Mouse (Mus musculus): Measurements from ENCODE around the gene Tlr6. TPM values are rescaled to one million over a fixed set of nuclear protein-coding genes. Genes with fewer than 3 reads are reported as not detected.

Gene Tlr6
- 0.58 and 0.70 TPM in 2 replicates for polyA plus RNA-seq (2016; fragmentation: Nextera tagmentation; extraction: Ambion mirVana)

- no peak within 1 kb of the TSS for H3K9ac ChIP-seq (replicated peaks)
- ATAC-seq (ENCODE audit: low FRiP score, low read depth): no peak
- H3K4me2 ChIP-seq (replicated peaks): no peak within 1 kb of the TSS
- H3K4me1 ChIP-seq: no peaks in the 10 kb centered on the region
- no peak within 1 kb of the TSS for H3K27ac ChIP-seq (replicated peaks)
- WGBS: 86% methylated on average over 13 of the region's 13 CpGs
- no peaks in the 10 kb centered on the region for H3K27me3 ChIP-seq
- no peaks in the 10 kb centered on the region for H3K36me3 ChIP-seq
- H3K9me3 ChIP-seq: no peaks in the 10 kb centered on the region
- no peak within 1 kb of the TSS for H3K4me3 ChIP-seq
Measured at GRCm38 (mm10) chr5:64959843-64960230, at the start of gene Tlr6. Tlr6 (minus strand) TSS chr5:64960097.

- peaks cover 10% of the 10 kb centered on the region for H3K4me1 ChIP-seq
- ATAC-seq (ENCODE audit: low FRiP score, low read depth): no peak
- H3K9ac ChIP-seq (replicated peaks): no peak overlapping the region
- H3K27ac ChIP-seq (replicated peaks): no peak overlapping the region
- no peaks in the 10 kb centered on the region for H3K36me3 ChIP-seq
- 42% methylated on average over 4 of the region's 4 CpGs for WGBS
- H3K9me3 ChIP-seq: no peaks in the 10 kb centered on the region
- H3K4me3 ChIP-seq: no peak overlapping the region
- no peak overlapping the region for H3K4me2 ChIP-seq (replicated peaks)
- H3K27me3 ChIP-seq: no peaks in the 10 kb centered on the region
Measured at GRCm38 (mm10) chr5:65006011-65006491, 46.2 kb upstream of the Tlr6 start.

- Histone ChIP-seq H3K27ac (replicated peaks) (no peak overlapping the region), H3K36me3 (no peaks in the 10 kb centered on the region), H3K27me3 (no peaks in the 10 kb centered on the region), H3K9ac (replicated peaks) (no peak overlapping the region), H3K9me3 (no peaks in the 10 kb centered on the region), H3K4me3 (no peak overlapping the region), H3K4me2 (replicated peaks) (no peak overlapping the region), H3K4me1 (peaks cover 10% of the 10 kb centered on the region)
- ATAC-seq (ENCODE audit: low FRiP score, low read depth): no peak
- WGBS: 92% methylated on average over 4 of the region's 4 CpGs
Measured at GRCm38 (mm10) chr5:65005251-65005650, 45.4 kb upstream of the Tlr6 start.

- ATAC-seq (ENCODE audit: low FRiP score, low read depth): no peak
- no peak overlapping the region for H3K4me3 ChIP-seq
- H3K9ac ChIP-seq (replicated peaks): no peak overlapping the region
- no peak overlapping the region for H3K4me2 ChIP-seq (replicated peaks)
- no peak overlapping the region for H3K27ac ChIP-seq (replicated peaks)
- no peaks in the 10 kb centered on the region for H3K27me3 ChIP-seq
- H3K4me1 ChIP-seq: peaks cover 10% of the 10 kb centered on the region
- no peaks in the 10 kb centered on the region for H3K36me3 ChIP-seq
- WGBS: 58% methylated on average over 7 of the region's 7 CpGs
- no peaks in the 10 kb centered on the region for H3K9me3 ChIP-seq
Measured at GRCm38 (mm10) chr5:65003946-65004535, 44.1 kb upstream of the Tlr6 start.

- 52% methylated on average over 10 of the region's 10 CpGs for WGBS
- Histone ChIP-seq H3K36me3 (no peaks in the 10 kb centered on the region), H3K4me3 (no peak overlapping the region), H3K4me2 (replicated peaks) (no peak overlapping the region), H3K27ac (replicated peaks) (0 out of 2 replicates have a peak overlapping the region, but pooled peaks have one; percentile 25), H3K4me1 (peaks cover 10% of the 10 kb centered on the region), H3K27me3 (no peaks in the 10 kb centered on the region), H3K9ac (replicated peaks) (no peak overlapping the region), H3K9me3 (no peaks in the 10 kb centered on the region)
- no peak for ATAC-seq (ENCODE audit: low FRiP score, low read depth)
Measured at GRCm38 (mm10) chr5:65002940-65003824, 43.3 kb upstream of the Tlr6 start.

GRCm38 (mm10) chr5:64995408-64995807 is 35.5 kb upstream of the Tlr6 start:
- H3K9ac ChIP-seq (replicated peaks): no peak overlapping the region
- no peaks in the 10 kb centered on the region for H3K36me3 ChIP-seq
- ATAC-seq (ENCODE audit: low FRiP score, low read depth): no peak
- no peaks in the 10 kb centered on the region for H3K9me3 ChIP-seq
- no peak overlapping the region for H3K4me3 ChIP-seq
- no peak overlapping the region for H3K4me2 ChIP-seq (replicated peaks)
- no peaks in the 10 kb centered on the region for H3K4me1 ChIP-seq
- no peak overlapping the region for H3K27ac ChIP-seq (replicated peaks)
- no peaks in the 10 kb centered on the region for H3K27me3 ChIP-seq
- WGBS: 97% methylated on average over 2 of the region's 2 CpGs

- WGBS: 62% methylated on average over 8 of the region's 8 CpGs
- Histone ChIP-seq H3K36me3 (no peaks in the 10 kb centered on the region), H3K9me3 (no peaks in the 10 kb centered on the region), H3K4me2 (replicated peaks) (no peak overlapping the region), H3K27me3 (no peaks in the 10 kb centered on the region), H3K4me3 (no peak overlapping the region), H3K4me1 (no peaks in the 10 kb centered on the region), H3K27ac (replicated peaks) (no peak overlapping the region), H3K9ac (replicated peaks) (no peak overlapping the region)
- no peak for ATAC-seq (ENCODE audit: low FRiP score, low read depth)
Measured at GRCm38 (mm10) chr5:64992540-64992939, 32.6 kb upstream of the Tlr6 start.

- WGBS: 90% methylated on average over 1 of the region's 1 CpGs
- no peak overlapping the region for H3K4me3 ChIP-seq
- no peaks in the 10 kb centered on the region for H3K27me3 ChIP-seq
Measured at GRCm38 (mm10) chr5:64989940-64990339, 30.0 kb upstream of the Tlr6 start.

GRCm38 (mm10) chr5:64985971-64986370 is 26.1 kb upstream of the Tlr6 start:
- H3K9me3 ChIP-seq: no peaks in the 10 kb centered on the region
- no peak overlapping the region for H3K9ac ChIP-seq (replicated peaks)
- ATAC-seq (ENCODE audit: low FRiP score, low read depth): no peak
- no peak overlapping the region for H3K4me3 ChIP-seq
- no peak overlapping the region for H3K4me2 ChIP-seq (replicated peaks)
- no peak overlapping the region for H3K27ac ChIP-seq (replicated peaks)
- H3K4me1 ChIP-seq: no peaks in the 10 kb centered on the region
- 87% methylated on average over 7 of the region's 7 CpGs for WGBS
- no peaks in the 10 kb centered on the region for H3K36me3 ChIP-seq
- H3K27me3 ChIP-seq: no peaks in the 10 kb centered on the region

More at GRCm38 (mm10) chr5:64989940-64990339, 30.0 kb upstream of the Tlr6 start:
- no peaks in the 10 kb centered on the region for H3K36me3 ChIP-seq
- no peak overlapping the region for H3K4me2 ChIP-seq (replicated peaks)
- no peak overlapping the region for H3K27ac ChIP-seq (replicated peaks)
- no peak for ATAC-seq (ENCODE audit: low FRiP score, low read depth)
- H3K9ac ChIP-seq (replicated peaks): no peak overlapping the region
- H3K4me1 ChIP-seq: no peaks in the 10 kb centered on the region
- no peaks in the 10 kb centered on the region for H3K9me3 ChIP-seq

GRCm38 (mm10) chr5:64977128-64977527 is 17.2 kb upstream of the Tlr6 start:
- H3K27me3 ChIP-seq: no peaks in the 10 kb centered on the region
- H3K9ac ChIP-seq (replicated peaks): no peak overlapping the region
- 73% methylated on average over 8 of the region's 8 CpGs for WGBS
- no peak overlapping the region for H3K4me2 ChIP-seq (replicated peaks)
- no peak overlapping the region for H3K27ac ChIP-seq (replicated peaks)
- no peaks in the 10 kb centered on the region for H3K9me3 ChIP-seq
- no peaks in the 10 kb centered on the region for H3K36me3 ChIP-seq
- no peak for ATAC-seq (ENCODE audit: low FRiP score, low read depth)
- no peak overlapping the region for H3K4me3 ChIP-seq
- H3K4me1 ChIP-seq: no peaks in the 10 kb centered on the region

GRCm38 (mm10) chr5:64975121-64975520 is 15.2 kb upstream of the Tlr6 start:
- no peak overlapping the region for H3K4me2 ChIP-seq (replicated peaks)
- peaks cover 13% of the 10 kb centered on the region for H3K27me3 ChIP-seq
- no peak overlapping the region for H3K4me3 ChIP-seq
- 0 out of 2 replicates have a peak, but pooled peaks cover 2% of the 10 kb centered on the region for H3K4me1 ChIP-seq
- H3K9me3 ChIP-seq: no peaks in the 10 kb centered on the region
- WGBS: 75% methylated on average over 5 of the region's 5 CpGs
- ATAC-seq (ENCODE audit: low FRiP score, low read depth): no peak
- no peaks in the 10 kb centered on the region for H3K36me3 ChIP-seq
- no peak overlapping the region for H3K9ac ChIP-seq (replicated peaks)
- no peak overlapping the region for H3K27ac ChIP-seq (replicated peaks)
